In the genomic region with DNA sequence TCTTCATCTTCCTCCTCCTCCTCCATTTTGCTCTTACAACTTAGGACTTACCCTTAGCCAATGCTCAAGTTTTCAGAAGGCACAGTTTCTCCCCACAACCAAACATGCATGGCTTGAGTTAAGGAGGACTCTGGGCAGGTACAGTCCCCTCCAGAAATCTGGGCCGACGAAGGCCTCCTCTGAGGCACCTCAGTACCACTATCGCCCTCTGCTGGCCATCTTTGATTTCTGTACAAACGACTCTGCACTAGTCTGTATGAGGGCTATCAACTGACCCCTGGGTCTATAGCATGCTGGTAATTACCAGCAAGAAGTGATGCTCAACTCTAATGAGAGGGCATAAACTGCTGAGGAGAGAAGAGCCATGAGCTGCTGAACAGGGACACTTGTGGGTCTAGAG, we compare ENCODE assay signal across 8 mouse cellular contexts. TPM values are rescaled to one million over a fixed set of nuclear protein-coding genes. Genes with fewer than 3 reads are reported as not detected.
DNase-seq lines count a peak whose midpoint lies in the region; ATAC-seq lines count a peak whose summit lies in the region.

No protein-coding gene starts in this region.

- no peaks in the 10 kb centered on the region for H3K36me3 ChIP-seq in embryonic facial prominence, embryonic 10.5 days (replicated peaks)

- peaks cover 4% of the 10 kb centered on the region; the same call in 1 of the 2 replicates for H3K9me3 ChIP-seq in embryonic facial prominence, embryonic 10.5 days

- peaks cover 1% of the 10 kb centered on the region for H3K4me1 ChIP-seq in embryonic facial prominence, embryonic 10.5 days

- H3K27me3 ChIP-seq in embryonic facial prominence, embryonic 10.5 days (replicated peaks; ENCODE audit: low read depth, poor library complexity, severe bottlenecking) = peaks cover 30% of the 10 kb centered on the region

- WGBS in embryonic facial prominence, embryonic 10.5 days = 9% methylated on average over 4 of the region's 4 CpGs

- no peak overlapping the region for H3K27ac ChIP-seq in embryonic facial prominence, embryonic 10.5 days (replicated peaks)

- H3K4me3 ChIP-seq in embryonic facial prominence, embryonic 10.5 days = no peak overlapping the region

- DNase-seq in gastrocnemius, adult 18-20 months (ENCODE audit: low spot score) = peak; percentile 43
- DNase-seq in gastrocnemius, postnatal 25 days = no peak
- DNase-seq in A20 (ENCODE audit: low read depth, low spot score) = peak; percentile 85
- peak; percentile 68 for DNase-seq in adrenal gland, postnatal 25 days
- peak; percentile 74 for DNase-seq in embryonic facial prominence, embryonic 10.5 days (ENCODE audit: low spot score)
- peak; percentile 53 for DNase-seq in kidney, postnatal 14 days
- DNase-seq in spleen, postnatal 4 days (ENCODE audit: low spot score in 2 of 2) = peak; percentile 68 to 89

- peak; percentile 65; the same call in 1 of the 2 replicates for ATAC-seq in megakaryocyte-erythroid progenitor cell, adult 5-6 weeks (replicated peaks; ENCODE audit: low FRiP score, low TSS enrichment, poor library complexity, severe bottlenecking)

RNA-seq across cellular contexts. Expression of a gene that starts 4.5 kb away (rescaled TPM):
- under 1 TPM; 0.07 to 0.14 TPM for total RNA-seq in gastrocnemius, adult 18-20 months (2021)
- total RNA-seq in gastrocnemius, postnatal 25 days (2021) = under 1 TPM in 1 of 2 experiments, not detected in 1; 0.08 TPM
- 4.9 and 5.8 TPM in 2 replicates for total RNA-seq in adrenal gland, postnatal 25 days (2021)
- polyA plus RNA-seq in embryonic facial prominence, embryonic 10.5 days (2016; fragmentation: Nextera tagmentation; extraction: Ambion mirVana) = 0.15 and 0.19 TPM in 2 replicates
- 0.22 TPM in 1 of 2 replicates, not detected in the other for total RNA-seq in megakaryocyte-erythroid progenitor cell, adult 5-6 weeks (2014; fragmentation: Nextera tagmentation)
- 0.47 and 0.57 TPM in 2 replicates for total RNA-seq in megakaryocyte-erythroid progenitor cell, adult 5-6 weeks (2017)

RNA-seq across cellular contexts. Expression of a gene that starts 47.4 kb away (rescaled TPM):
- 1 to 10 TPM; 1.5 to 2.6 TPM for total RNA-seq in gastrocnemius, adult 18-20 months (2021)
- 1 to 10 TPM; 2.8 to 3.0 TPM for total RNA-seq in gastrocnemius, postnatal 25 days (2021)
- total RNA-seq in adrenal gland, postnatal 25 days (2021) = 3.1 and 3.4 TPM in 2 replicates
- 2.2 and 2.8 TPM in 2 replicates for polyA plus RNA-seq in embryonic facial prominence, embryonic 10.5 days (2016; fragmentation: Nextera tagmentation; extraction: Ambion mirVana)
- total RNA-seq in megakaryocyte-erythroid progenitor cell, adult 5-6 weeks (2014; fragmentation: Nextera tagmentation) = 28.9 and 34.0 TPM in 2 replicates
- total RNA-seq in megakaryocyte-erythroid progenitor cell, adult 5-6 weeks (2017) = 25.6 and 43.6 TPM in 2 replicates
